Mouse (Mus musculus) G1E-ER4 (cell line): ENCODE measurements around the gene Swi5. TPM values are rescaled to one million over a fixed set of nuclear protein-coding genes. Genes with fewer than 3 reads are reported as not detected.

ENCODE experiments used
- GATA1 ChIP-seq: IDR thresholded peaks from one replicate; pipeline ENCODE4 v1.8.0; 2012; ENCODE audit warnings: low read length, inconsistent platforms
- polyA plus RNA-seq: library from polyadenylated mRNA; stranded (reverse); fragments of >175 nt; gene quantifications from 2 replicates; pipeline ENCODE4 v1.2.3, GENCODE M21; 2012

Swi5 gene
- polyA plus RNA-seq, 1 experiment = 127 TPM

DNA sequence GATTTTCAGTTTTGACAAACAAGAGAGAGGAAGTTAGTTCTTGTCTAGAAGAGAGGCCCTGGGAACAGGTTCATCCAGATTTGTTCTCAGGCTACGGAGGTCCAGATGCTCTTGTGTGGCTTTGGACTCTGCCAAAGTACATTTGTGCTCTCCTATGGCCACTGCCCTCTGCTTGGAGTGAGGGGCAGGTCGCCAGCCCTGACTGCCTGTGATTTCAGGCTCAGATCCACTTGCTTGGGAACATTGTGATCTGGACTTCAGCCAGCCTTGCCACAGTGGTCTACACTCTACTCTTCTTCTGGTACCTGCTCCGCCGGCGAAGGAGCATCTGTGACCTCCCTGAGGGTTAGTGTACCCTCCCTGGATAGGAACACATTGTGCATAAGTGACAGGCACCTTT, 35.2 kb downstream of the Swi5 start:
- TF ChIP-seq GATA1 = no peak

DNA sequence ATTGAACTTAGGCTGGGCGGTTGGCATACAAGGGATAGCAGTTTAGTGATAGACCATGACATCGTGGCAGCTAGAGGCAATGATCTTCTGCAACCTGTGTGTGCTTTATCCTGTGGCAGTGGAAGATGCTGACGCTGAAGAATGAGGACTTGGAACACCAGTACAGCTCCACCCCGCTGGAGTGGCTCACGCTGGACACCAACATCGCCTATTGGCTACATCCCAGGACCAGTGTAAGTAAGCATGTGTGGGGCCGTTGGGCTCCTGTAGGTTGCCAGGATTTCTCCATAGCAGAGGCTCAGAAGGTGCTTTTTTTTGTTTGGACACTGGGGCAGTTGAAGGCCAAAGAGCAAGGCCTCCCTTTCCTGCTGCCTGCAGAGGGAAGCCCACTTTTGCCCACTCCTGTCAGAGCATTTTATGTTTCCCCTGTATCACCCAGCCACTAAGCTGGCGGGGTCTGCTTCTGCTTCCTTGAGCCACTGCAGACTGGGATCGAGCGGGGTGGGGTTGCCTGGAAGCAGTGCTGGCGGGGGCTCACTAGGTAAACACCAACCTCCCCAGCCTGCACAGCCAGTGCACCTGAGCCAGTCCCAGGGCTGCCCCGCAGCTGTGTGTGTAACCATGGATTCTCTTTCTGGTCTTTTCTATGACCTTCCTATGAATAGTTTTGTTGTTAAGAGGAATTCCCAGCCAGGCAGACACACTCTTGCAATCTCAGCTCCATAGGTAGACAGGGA, 35.9 kb downstream of the Swi5 start:
- TF ChIP-seq GATA1 = no peak

DNA sequence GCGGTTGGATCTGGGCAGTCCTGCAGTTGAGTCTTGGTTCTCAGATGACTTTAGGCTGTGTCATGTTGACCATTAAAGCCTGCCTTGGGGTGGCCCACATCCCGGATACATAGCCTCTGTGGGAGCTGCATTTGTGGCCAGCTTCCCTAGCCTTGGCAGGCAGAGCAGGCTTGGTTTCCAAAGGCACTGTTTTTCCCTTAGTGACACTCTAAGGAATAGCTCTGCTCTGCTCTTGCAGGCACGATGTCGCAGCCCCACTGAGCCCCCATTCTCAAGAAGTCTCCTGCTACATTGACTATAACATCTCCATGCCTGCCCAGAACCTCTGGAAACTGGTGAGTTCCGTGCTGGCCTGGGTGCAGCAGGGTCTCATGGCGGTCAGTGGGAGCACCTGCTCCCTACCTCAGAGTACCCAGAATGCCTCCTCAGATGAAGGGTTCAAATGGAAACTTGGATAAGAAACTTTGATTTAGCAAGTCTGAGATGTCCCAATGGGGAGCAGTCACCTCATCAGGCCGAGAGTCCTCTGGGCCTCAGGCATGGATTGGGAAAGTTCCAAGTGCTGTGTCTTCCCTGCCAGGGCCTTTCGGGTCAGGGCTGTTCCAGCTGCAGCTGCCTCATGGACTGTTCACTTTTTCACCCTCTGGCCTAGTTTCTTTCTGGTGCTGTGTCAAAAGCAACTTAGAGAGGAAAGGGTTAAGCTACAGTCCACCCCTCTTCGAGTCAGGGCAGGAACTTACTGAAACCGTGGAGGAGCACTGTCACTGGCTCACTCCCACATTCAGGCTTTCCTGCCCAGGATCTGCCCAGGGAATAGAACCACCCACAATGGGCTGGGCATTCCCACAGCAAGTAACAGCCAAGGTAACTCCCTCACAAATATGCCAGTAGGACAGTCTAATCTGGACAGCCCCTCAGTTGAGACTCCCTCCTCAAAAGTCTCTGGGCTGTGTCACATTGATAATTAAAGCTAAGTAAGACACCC, 39.2 kb downstream of the Swi5 start:
- no peak for TF ChIP-seq GATA1

DNA sequence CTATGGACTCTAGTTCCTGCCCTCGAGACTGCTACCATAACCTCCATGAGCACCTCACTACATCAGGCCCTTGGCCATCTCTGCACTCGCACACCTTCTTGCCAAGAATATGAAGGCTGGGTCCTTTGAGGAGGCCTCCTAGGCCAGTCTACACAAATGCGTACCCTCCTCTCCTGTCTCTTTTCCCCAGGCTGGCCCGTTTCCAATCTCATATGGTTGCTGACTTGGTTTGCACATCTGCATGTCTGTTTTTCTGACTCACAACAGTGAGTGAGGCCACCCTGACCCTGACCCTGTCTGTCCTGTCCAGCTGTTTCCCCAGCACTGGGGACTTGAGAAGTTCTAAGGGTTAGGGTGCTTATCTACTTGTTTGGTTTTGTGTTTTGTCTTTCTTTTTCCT, 41.1 kb downstream of the Swi5 start:
- TF ChIP-seq GATA1 = no peak

DNA sequence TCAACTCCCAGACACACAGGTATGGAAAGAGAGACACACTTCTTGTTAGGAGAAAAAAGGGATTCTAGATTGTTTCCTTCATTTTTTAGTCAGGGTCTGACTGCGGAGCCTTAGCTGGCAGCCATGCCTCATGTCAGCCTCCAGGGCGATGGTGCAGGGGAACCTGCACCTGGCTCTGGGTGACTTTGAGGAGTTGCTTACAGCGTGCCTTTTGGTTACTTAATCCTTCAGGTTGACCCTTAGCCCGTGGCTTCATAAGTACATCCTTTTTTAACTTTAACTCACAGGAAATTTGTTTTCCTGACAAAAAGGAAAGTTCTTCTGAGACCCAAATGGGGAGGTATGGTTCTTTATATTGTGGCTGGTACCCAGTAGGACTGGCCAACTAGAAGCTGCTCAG, 44.9 kb downstream of the Swi5 start:
- TF ChIP-seq GATA1 = no peak

DNA sequence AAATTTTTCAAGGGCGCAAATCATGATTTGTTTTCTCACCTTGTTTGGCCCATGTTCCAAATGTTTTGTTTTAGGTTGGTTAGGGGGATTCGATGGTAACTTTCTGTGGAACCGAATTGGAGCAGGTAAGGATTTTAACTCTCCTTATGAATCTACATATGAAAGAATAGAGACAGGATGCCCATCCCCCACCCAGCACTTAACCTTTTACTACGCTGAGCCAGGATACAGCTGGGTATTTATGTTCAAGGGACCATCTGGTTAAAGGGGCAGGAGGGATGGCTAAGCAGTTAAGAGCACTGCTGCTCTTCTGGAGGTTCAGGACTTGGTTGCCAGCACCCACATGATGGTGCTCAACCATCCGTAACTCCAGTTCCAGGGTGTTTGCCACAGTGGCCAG, 47.3 kb downstream of the Swi5 start:
- no peak for TF ChIP-seq GATA1

DNA sequence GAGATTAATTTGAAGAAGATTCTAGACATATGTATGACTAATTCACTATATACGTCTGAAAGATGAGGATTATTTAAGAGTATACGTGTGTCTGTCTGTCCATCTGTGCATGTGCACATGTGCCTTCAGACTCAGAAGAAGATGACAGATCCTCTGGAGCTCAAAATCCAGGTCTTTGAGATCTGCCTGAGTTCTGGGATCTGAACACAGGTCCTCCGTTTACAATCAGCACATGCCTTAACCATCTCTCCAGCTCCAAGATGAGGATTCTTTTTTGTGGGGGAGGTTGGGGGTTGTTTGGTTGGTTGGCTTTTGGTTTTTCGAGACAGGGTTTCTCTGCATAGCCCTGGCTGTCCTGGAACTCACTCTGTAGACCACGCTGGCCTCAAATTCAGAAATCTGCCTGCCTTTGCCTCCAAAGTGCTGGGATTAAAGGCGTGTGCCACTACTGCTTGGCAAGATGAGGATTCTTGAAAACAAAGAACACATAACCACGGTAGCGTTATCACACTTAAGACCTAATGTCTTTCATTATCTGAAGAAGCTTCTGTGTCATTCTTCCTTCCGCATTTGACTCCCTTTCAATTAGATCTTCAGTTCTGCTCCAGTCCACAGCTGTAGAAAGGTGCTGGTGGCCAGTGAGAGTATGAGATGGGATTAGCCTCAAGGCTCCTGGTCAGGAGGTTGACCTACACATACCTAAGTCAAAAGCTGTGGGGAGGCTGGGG, 49.0 kb downstream of the Swi5 start:
- no peak for TF ChIP-seq GATA1

DNA sequence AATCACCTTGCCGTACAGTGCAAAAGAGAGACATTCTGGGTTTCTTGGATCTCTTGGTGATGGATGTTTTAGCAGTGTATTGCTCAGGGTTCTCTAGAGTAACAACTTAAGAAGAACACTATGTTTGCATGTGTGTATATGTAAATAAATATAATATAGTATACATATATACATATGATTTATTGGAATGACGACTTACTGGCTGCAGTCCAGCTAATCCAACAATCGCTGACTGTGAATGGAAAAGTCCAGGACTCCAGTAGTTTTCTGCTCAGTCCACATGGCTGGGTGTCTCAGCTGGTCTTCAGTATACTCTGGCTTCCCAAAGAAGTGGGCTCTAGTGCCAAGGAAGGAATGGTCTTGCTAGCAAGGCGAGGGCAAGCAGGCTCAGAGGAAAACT, 50.3 kb downstream of the Swi5 start:
- no peak for TF ChIP-seq GATA1

DNA sequence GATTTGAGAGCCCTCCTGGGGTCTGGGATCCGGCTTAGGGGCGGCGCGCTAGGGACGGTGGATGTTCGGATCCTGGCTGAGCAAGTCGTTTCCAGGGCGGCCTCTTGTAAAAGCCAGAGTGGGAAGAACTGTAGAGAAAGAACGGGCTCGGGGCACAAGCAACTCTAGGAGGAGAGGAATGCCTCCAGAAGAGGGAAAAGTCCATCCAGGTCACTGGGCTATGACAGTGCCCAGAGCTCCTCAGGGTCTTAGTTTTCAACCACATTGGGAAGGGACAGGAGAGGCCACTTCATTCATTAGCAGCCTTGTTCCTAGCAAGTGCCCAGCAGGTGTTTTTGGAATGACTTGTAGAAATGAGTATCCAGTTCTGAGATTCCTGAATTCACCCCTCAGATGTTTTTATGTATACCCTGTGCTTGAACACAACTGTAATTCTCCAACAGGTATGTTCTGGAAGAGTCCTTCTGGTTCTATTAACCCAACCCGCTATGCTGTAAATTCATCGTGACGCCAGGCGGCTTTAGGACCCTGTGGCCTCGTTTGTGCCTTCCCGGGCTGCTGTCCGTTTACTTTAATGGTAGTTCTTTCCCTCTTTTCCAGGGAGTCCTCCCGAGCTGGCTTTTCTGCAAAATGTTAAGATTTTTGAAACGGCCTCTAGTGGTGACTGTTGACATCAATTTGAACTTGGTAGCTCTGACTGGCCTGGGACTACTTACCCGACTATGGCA, 51.0 kb downstream of the Swi5 start:
- no peak for TF ChIP-seq GATA1

DNA sequence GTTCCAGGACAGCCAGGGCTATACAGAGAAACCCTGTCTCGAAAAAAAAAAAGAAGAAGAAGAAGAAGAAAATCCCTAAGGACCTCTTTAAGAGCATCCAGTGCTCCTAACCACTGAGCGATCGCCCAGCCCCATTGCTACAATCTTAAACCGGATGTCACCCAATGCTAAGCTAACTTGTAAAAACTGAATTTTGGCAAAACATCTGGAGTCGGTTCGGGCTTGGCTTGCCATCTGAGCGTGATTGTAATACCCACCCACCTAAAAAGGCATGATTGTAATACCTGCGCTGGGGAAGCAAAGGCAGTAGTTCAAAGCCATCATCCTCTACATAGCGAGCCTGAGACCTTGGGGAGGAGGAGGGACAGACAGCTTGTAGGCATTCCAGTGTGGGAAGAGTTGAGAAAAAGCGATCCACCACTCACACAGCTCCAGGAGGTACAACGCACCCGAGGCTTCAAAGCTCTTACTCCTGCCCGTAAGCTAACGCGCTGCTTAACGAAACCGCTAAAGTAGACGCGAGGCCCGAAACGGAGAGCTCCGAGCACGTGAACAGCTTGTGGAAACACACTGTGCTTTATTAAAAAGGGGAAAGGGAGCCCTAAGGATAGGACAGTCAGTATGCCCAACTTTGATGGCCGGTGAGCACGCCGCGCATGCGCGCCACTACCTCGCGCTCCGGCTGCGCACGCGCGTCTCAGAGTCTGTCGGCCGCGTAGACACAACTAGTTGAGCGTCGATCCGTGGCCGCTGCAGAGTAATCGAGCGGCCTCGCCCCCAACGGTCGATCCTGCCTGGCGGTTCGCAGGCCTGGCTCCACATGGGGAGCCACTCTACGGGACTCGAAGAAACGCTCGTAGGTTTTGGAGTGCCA, 51.8 kb downstream of the Swi5 start, which contains the start of gene Pomt1:
TSS of gene Pomt1 (plus strand) at position 705 of the 874 bp plus-strand sequence.
- no peak for TF ChIP-seq GATA1

DNA sequence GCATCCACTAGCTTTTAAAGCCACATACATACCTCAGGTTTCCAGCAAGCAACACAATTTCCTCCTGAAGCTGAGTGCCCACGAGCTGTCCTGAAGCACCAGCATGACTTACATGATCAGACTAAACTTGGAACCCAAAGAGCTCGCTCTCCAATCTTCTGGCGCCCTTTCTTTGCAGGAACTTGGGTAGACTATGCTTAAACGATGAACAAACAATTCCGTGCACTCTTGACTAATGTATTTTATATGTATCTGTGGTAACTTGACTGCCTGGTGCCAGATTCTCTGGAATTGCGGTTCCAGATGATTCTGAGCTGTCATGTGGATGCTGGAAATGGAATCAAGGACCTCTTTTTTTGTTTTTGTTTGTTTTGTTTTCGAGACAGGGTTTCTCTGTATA, 52.4 kb downstream of the Swi5 start:
- TF ChIP-seq GATA1 = no peak

Other genes with a start within 250 kb of the Swi5 start
- gene Fam78a, start 203.2 kb downstream of the Swi5 start, polyA plus RNA-seq = 89.9 and 103 TPM in 2 replicates
- 0.12 and 0.22 TPM in 2 replicates for gene Plpp7, start 192.5 kb downstream of the Swi5 start, polyA plus RNA-seq
- gene Prrc2b, start 137.0 kb downstream of the Swi5 start, polyA plus RNA-seq = 97.4 and 106 TPM in 2 replicates
- gene Pomt1, start 51.5 kb downstream of the Swi5 start, polyA plus RNA-seq = 17.6 and 19.8 TPM in 2 replicates
- 65.6 and 82.9 TPM in 2 replicates for gene Uck1, start 27.9 kb downstream of the Swi5 start, polyA plus RNA-seq
- gene Golga2, start 691 bp downstream of the Swi5 start, polyA plus RNA-seq = 25.4 and 27.7 TPM in 2 replicates
- gene Ciz1, start 64.3 kb upstream of the Swi5 start, polyA plus RNA-seq = 342 and 353 TPM in 2 replicates
- 0.04 and 0.13 TPM in 2 replicates for gene Dnm1, start 65.3 kb upstream of the Swi5 start, polyA plus RNA-seq
- 68.1 and 99.6 TPM in 2 replicates for gene 1110008P14Rik, start 93.9 kb upstream of the Swi5 start, polyA plus RNA-seq
- gene Lcn2, start 100.2 kb upstream of the Swi5 start, polyA plus RNA-seq = not detected in 2 replicates
- 8.1 and 10.6 TPM in 2 replicates for gene Ptges2, start 107.8 kb upstream of the Swi5 start, polyA plus RNA-seq
- gene Naif1, start 162.4 kb upstream of the Swi5 start, polyA plus RNA-seq = 8.4 and 10.4 TPM in 2 replicates
- gene Slc25a25, start 163.4 kb upstream of the Swi5 start, polyA plus RNA-seq = 10.0 and 11.7 TPM in 2 replicates
- gene Fam102a, start 247.3 kb upstream of the Swi5 start, polyA plus RNA-seq = 11.4 and 12.0 TPM in 2 replicates